Mouse (Mus musculus): ENCODE measurements around the gene Slc4a1.
A peak's percentile ranks its signal among the peaks of the same experiment; 100 is the strongest.

Slc4a1 gene

GRCm38 (mm10) chr11:102304141-102304540 is 61.9 kb downstream of the Slc4a1 start:
- no peak for DNase-seq (ENCODE audit: low read depth, low spot score)

GRCm38 (mm10) chr11:102299839-102300238 is 66.2 kb downstream of the Slc4a1 start:
- peak; percentile 93 for DNase-seq (ENCODE audit: low read depth, low spot score)

Data from WW6 (cell line).